Mouse (Mus musculus) ovary, adult 10 weeks (tissue): ENCODE data around the gene Pilrb2. TPM values are rescaled to one million over a fixed set of nuclear protein-coding genes. Genes with fewer than 3 reads are reported as not detected.

Source experiments
- polyA plus RNA-seq: library from polyadenylated mRNA; stranded (reverse); fragments of 350-450 nt; fragmentation: Illumina TruSeq; extraction: RNeasy Lipid Tissue Mini Kit (QIAGEN cat#74804); gene quantifications from one replicate; pipeline ENCODE4 v1.2.3, GENCODE M21; 2014

Gene Pilrb2
- polyA plus RNA-seq = 0.86 TPM

GRCm38 (mm10) chr5:137871644-137872380, at the start of gene Pilrb2:
Gene Pilrb2, minus strand, starts transcription at chr5:137871815.

GRCm38 (mm10) chr5:137857960-137858710, 13.5 kb downstream of the Pilrb2 start, which contains the start of gene Pilrb1:
Gene Pilrb1, minus strand, starts transcription at chr5:137858106.

GRCm38 (mm10) chr5:137835966-137836520, 35.6 kb downstream of the Pilrb2 start, which contains the start of gene Pilra:
Gene Pilra, minus strand, starts transcription at chr5:137836281.

Other genes with a start within 250 kb of the Pilrb2 start
- gene Fbxo24, start 242.8 kb downstream of the Pilrb2 start, polyA plus RNA-seq = not detected
- gene Lrch4, start 242.7 kb downstream of the Pilrb2 start, polyA plus RNA-seq = 0.37 TPM
- gene Gm20605, start 242.6 kb downstream of the Pilrb2 start, polyA plus RNA-seq = not detected
- not detected for gene Sap25, start 230.5 kb downstream of the Pilrb2 start, polyA plus RNA-seq
- gene Irs3, start 226.1 kb downstream of the Pilrb2 start, polyA plus RNA-seq = not detected
- 7.5 TPM for gene Agfg2, start 187.1 kb downstream of the Pilrb2 start, polyA plus RNA-seq
- not detected for gene Nyap1, start 130.2 kb downstream of the Pilrb2 start, polyA plus RNA-seq
- 0.86 TPM for gene Tsc22d4, start 126.1 kb downstream of the Pilrb2 start, polyA plus RNA-seq
- gene Ppp1r35, start 93.0 kb downstream of the Pilrb2 start, polyA plus RNA-seq = 2.3 TPM
- 13.7 TPM for gene Mepce, start 84.2 kb downstream of the Pilrb2 start, polyA plus RNA-seq
- gene Zcwpw1, start 84.0 kb downstream of the Pilrb2 start, polyA plus RNA-seq = 6.6 TPM
- gene Pilra, start 35.5 kb downstream of the Pilrb2 start, polyA plus RNA-seq = 0.46 TPM
- not detected for gene Pilrb1, start 13.7 kb downstream of the Pilrb2 start, polyA plus RNA-seq
- not detected for gene Cyp3a13, start 49.8 kb upstream of the Pilrb2 start, polyA plus RNA-seq
- gene Gjc3, start 91.3 kb upstream of the Pilrb2 start, polyA plus RNA-seq = 6.4 TPM
- gene Azgp1, start 109.7 kb upstream of the Pilrb2 start, polyA plus RNA-seq = not detected
- gene Smok3a, start 149.4 kb upstream of the Pilrb2 start, polyA plus RNA-seq = not detected
- not detected for gene Smok3b, start 149.6 kb upstream of the Pilrb2 start, polyA plus RNA-seq
- not detected for gene Smok3c, start 181.4 kb upstream of the Pilrb2 start, polyA plus RNA-seq
- 67.3 TPM for gene Zkscan1, start 213.3 kb upstream of the Pilrb2 start, polyA plus RNA-seq
- gene Zscan21, start 245.1 kb upstream of the Pilrb2 start, polyA plus RNA-seq = 20.4 TPM